Mouse (Mus musculus) embryonic facial prominence, embryonic 14.5 days (tissue): ENCODE measurements around the gene Begain. TPM values are rescaled to one million over a fixed set of nuclear protein-coding genes. Genes with fewer than 3 reads are reported as not detected.

Experiments used
- ATAC-seq: fragments of 200-750 bp; cut with Nextera tagmentation; 2 replicates; pipeline ENCODE4 v1.8.0; 2017; ENCODE audit warnings: low read depth, moderate number of reproducible peaks, moderate TSS enrichment
- DNase-seq: peaks from one replicate; pipeline ENCODE4 v3.0.0-alpha.2; 2015; ENCODE audit warnings: low spot score
- H3K27ac ChIP-seq: fragments of 300-500 bp; sonication (generic); replicated peaks from 2 replicates; pipeline ENCODE4 v1.5.1; 2014; ENCODE audit warnings: low read depth, mild to moderate bottlenecking, low read length, moderate library complexity
- H3K27me3 ChIP-seq: fragments of 300-500 bp; sonication (generic); replicated peaks from 2 replicates; pipeline ENCODE4 v1.6.1; 2014; ENCODE audit warnings: low read length; ENCODE audit not compliant: control insufficient read depth, insufficient read depth
- H3K36me3 ChIP-seq: fragments of 300-500 bp; sonication (generic); 2 replicates; pipeline ENCODE4 v1.6.1; 2014; ENCODE audit warnings: low read length, mixed read lengths; ENCODE audit not compliant: control insufficient read depth, insufficient read depth
- H3K4me1 ChIP-seq: fragments of 300-500 bp; sonication (generic); 2 replicates; pipeline ENCODE4 v1.6.1; 2014; ENCODE audit warnings: antibody characterized with exemption, low read length; ENCODE audit not compliant: control insufficient read depth, insufficient read depth
- H3K4me2 ChIP-seq: fragments of 300-500 bp; sonication (generic); 2 replicates; pipeline ENCODE4 v1.6.1; 2014; ENCODE audit warnings: low read depth, mild to moderate bottlenecking, low read length, moderate library complexity, mixed read lengths
- H3K4me3 ChIP-seq: fragments of 300-500 bp; sonication (generic); 2 replicates; pipeline ENCODE4 v1.5.1; 2014; ENCODE audit warnings: low read depth, mild to moderate bottlenecking, low read length
- H3K9ac ChIP-seq: fragments of 300-500 bp; sonication (generic); 2 replicates; pipeline ENCODE4 v1.6.1; 2014; ENCODE audit warnings: low read depth, mild to moderate bottlenecking, low read length, moderate library complexity, mixed read lengths
- H3K9me3 ChIP-seq: fragments of 300-500 bp; sonication (generic); 2 replicates; pipeline ENCODE4 v1.6.1; 2016; ENCODE audit warnings: low read length; ENCODE audit not compliant: control insufficient read depth
- WGBS: fragments of 180-500 bp; shearing (Covaris S2); extraction: QIAGEN DNeasy Blood & Tissue Kit; methylation state at CpG from one replicate; pipeline ENCODE4 v1.1.7; 2014; 5-methylcytosine and 5-hydroxymethylcytosine counted together
- polyA plus RNA-seq: library from polyadenylated mRNA; unstranded; fragments of >200 nt; fragmentation: Nextera tagmentation; extraction: Ambion mirVana; gene quantifications from 2 replicates; pipeline ENCODE4 v1.2.1, GENCODE M21; 2014

The Begain gene
- polyA plus RNA-seq, 1 experiment from 2014 or later = 15.7 TPM

GRCm38 (mm10) chr12:109090041-109090440 is 22.0 kb upstream of the Begain start:
- H3K4me2 ChIP-seq = no peak overlapping the region
- H3K27ac ChIP-seq = no peak overlapping the region
- WGBS = 86% methylated on average over 14 of the region's 14 CpGs
- no peaks in the 10 kb centered on the region for H3K27me3 ChIP-seq
- no peak overlapping the region for H3K9ac ChIP-seq
- ATAC-seq (no peak), DNase-seq (no peak)
- H3K36me3 ChIP-seq = no peaks in the 10 kb centered on the region
- no peaks in the 10 kb centered on the region for H3K9me3 ChIP-seq
- H3K4me3 ChIP-seq = no peak overlapping the region
- no peaks in the 10 kb centered on the region for H3K4me1 ChIP-seq

GRCm38 (mm10) chr12:109086111-109086510 is 18.1 kb upstream of the Begain start:
- DNase-seq (no peak), ATAC-seq (no peak)
- Histone ChIP-seq H3K9me3 (no peaks in the 10 kb centered on the region), H3K4me2 (no peak overlapping the region), H3K27ac (no peak overlapping the region), H3K36me3 (no peaks in the 10 kb centered on the region), H3K9ac (no peak overlapping the region), H3K4me3 (no peak overlapping the region), H3K27me3 (no peaks in the 10 kb centered on the region), H3K4me1 (no peaks in the 10 kb centered on the region)
- WGBS = 70% methylated on average over 2 of the region's 2 CpGs

GRCm38 (mm10) chr12:109085674-109086073 is 17.7 kb upstream of the Begain start:
- no peak for ATAC-seq
- Histone ChIP-seq H3K9ac (no peak overlapping the region), H3K4me2 (no peak overlapping the region), H3K27ac (no peak overlapping the region), H3K4me3 (no peak overlapping the region), H3K4me1 (no peaks in the 10 kb centered on the region), H3K36me3 (no peaks in the 10 kb centered on the region), H3K9me3 (no peaks in the 10 kb centered on the region), H3K27me3 (no peaks in the 10 kb centered on the region)
- DNase-seq = peak; percentile 14
- WGBS = 81% methylated on average over 8 of the region's 8 CpGs

- H3K4me1 ChIP-seq = no peaks in the 10 kb centered on the region
- 78% methylated on average over 5 of the region's 5 CpGs for WGBS
- ATAC-seq = no peak
- H3K36me3 ChIP-seq = no peaks in the 10 kb centered on the region
- H3K27me3 ChIP-seq = no peaks in the 10 kb centered on the region
- no peak overlapping the region for H3K4me3 ChIP-seq
- no peaks in the 10 kb centered on the region for H3K9me3 ChIP-seq
- no peak overlapping the region for H3K27ac ChIP-seq
- H3K9ac ChIP-seq = no peak overlapping the region
- H3K4me2 ChIP-seq = no peak overlapping the region
- DNase-seq = no peak
Observed at GRCm38 (mm10) chr12:109085046-109085445, 17.0 kb upstream of the Begain start.

- Histone ChIP-seq H3K9ac (no peak overlapping the region), H3K4me2 (no peak overlapping the region), H3K36me3 (no peaks in the 10 kb centered on the region), H3K9me3 (no peaks in the 10 kb centered on the region), H3K4me3 (no peak overlapping the region), H3K27me3 (no peaks in the 10 kb centered on the region), H3K27ac (no peak overlapping the region), H3K4me1 (no peaks in the 10 kb centered on the region)
- ATAC-seq = no peak
- WGBS = 87% methylated on average over 3 of the region's 3 CpGs
- no peak for DNase-seq
Observed at GRCm38 (mm10) chr12:109083476-109083875, 15.5 kb upstream of the Begain start.

- Histone ChIP-seq H3K9ac (no peak overlapping the region), H3K27ac (no peak overlapping the region), H3K27me3 (no peaks in the 10 kb centered on the region), H3K9me3 (no peaks in the 10 kb centered on the region), H3K4me1 (no peaks in the 10 kb centered on the region), H3K4me2 (no peak overlapping the region), H3K4me3 (no peak overlapping the region), H3K36me3 (no peaks in the 10 kb centered on the region)
- no peak for ATAC-seq
- no peak for DNase-seq
- 81% methylated on average over 6 of the region's 6 CpGs for WGBS
Observed at GRCm38 (mm10) chr12:109077036-109077435, 9.0 kb upstream of the Begain start.

GRCm38 (mm10) chr12:109074777-109075285 is 6.8 kb upstream of the Begain start:
- Histone ChIP-seq H3K36me3 (no peaks in the 10 kb centered on the region), H3K27me3 (no peaks in the 10 kb centered on the region), H3K4me1 (no peaks in the 10 kb centered on the region), H3K9me3 (no peaks in the 10 kb centered on the region), H3K27ac (no peak overlapping the region), H3K4me2 (no peak overlapping the region), H3K4me3 (no peak overlapping the region), H3K9ac (no peak overlapping the region)
- WGBS = 76% methylated on average over 2 of the region's 2 CpGs
- no peak for DNase-seq
- ATAC-seq = no peak

- Histone ChIP-seq H3K27ac (no peak overlapping the region), H3K4me2 (no peak overlapping the region), H3K4me1 (no peaks in the 10 kb centered on the region), H3K4me3 (no peak overlapping the region), H3K9me3 (no peaks in the 10 kb centered on the region), H3K36me3 (no peaks in the 10 kb centered on the region), H3K27me3 (no peaks in the 10 kb centered on the region), H3K9ac (no peak overlapping the region)
- DNase-seq (peak; percentile 34), ATAC-seq (no peak)
- 66% methylated on average over 6 of the region's 6 CpGs for WGBS
Observed at GRCm38 (mm10) chr12:109074106-109074505, 6.1 kb upstream of the Begain start.

- Histone ChIP-seq H3K4me2 (no peak overlapping the region), H3K27me3 (no peaks in the 10 kb centered on the region), H3K9ac (no peak overlapping the region), H3K36me3 (no peaks in the 10 kb centered on the region), H3K9me3 (no peaks in the 10 kb centered on the region), H3K4me1 (peaks cover 6% of the 10 kb centered on the region), H3K27ac (no peak overlapping the region), H3K4me3 (no peak overlapping the region)
- DNase-seq = no peak
- 86% methylated on average over 13 of the region's 13 CpGs for WGBS
- no peak for ATAC-seq
Observed at GRCm38 (mm10) chr12:109071248-109071647, 3.2 kb upstream of the Begain start.
